Mouse (Mus musculus) midbrain, embryonic 14.5 days (tissue): Measurements from ENCODE around the gene Klhl1. TPM values are rescaled to one million over a fixed set of nuclear protein-coding genes. Genes with fewer than 3 reads are reported as not detected.

Source experiments
- ATAC-seq: fragments of 200-750 bp; cut with Nextera tagmentation; 2 replicates; pipeline ENCODE4 v1.8.0; 2017; ENCODE audit warnings: moderate number of reproducible peaks, moderate library complexity; ENCODE audit not compliant: low FRiP score, low TSS enrichment
- DNase-seq: peaks from one replicate; pipeline ENCODE4 v3.0.0-alpha.2; 2015
- H3K27ac ChIP-seq: fragments of 300-500 bp; sonication (generic); replicated peaks from 2 replicates; pipeline ENCODE4 v1.5.1; 2014; ENCODE audit warnings: mild to moderate bottlenecking, low read depth, low read length, moderate library complexity
- H3K27me3 ChIP-seq: fragments of 300-500 bp; sonication (generic); 2 replicates; pipeline ENCODE4 v1.6.1; 2014; ENCODE audit warnings: low read length, control low read depth, mixed read lengths; ENCODE audit not compliant: control insufficient read depth, insufficient read depth
- H3K36me3 ChIP-seq: fragments of 300-500 bp; sonication (generic); 2 replicates; pipeline ENCODE4 v1.6.1; 2014; ENCODE audit warnings: low read length, control low read depth; ENCODE audit not compliant: control insufficient read depth, insufficient read depth
- H3K4me1 ChIP-seq: fragments of 300-500 bp; sonication (generic); 2 replicates; pipeline ENCODE4 v1.6.1; 2014; ENCODE audit warnings: mild to moderate bottlenecking, antibody characterized with exemption, low read length, control low read depth; ENCODE audit not compliant: control insufficient read depth, insufficient read depth
- H3K4me2 ChIP-seq: fragments of 300-500 bp; sonication (generic); 2 replicates; pipeline ENCODE4 v1.6.1; 2014; ENCODE audit warnings: mild to moderate bottlenecking, low read length, moderate library complexity
- H3K4me3 ChIP-seq: fragments of 300-500 bp; sonication (generic); replicated peaks from 2 replicates; pipeline ENCODE4 v1.5.1; 2014; ENCODE audit warnings: low read depth, low read length
- H3K9ac ChIP-seq: fragments of 300-500 bp; sonication (generic); replicated peaks from 2 replicates; pipeline ENCODE4 v1.6.1; 2014; ENCODE audit warnings: mild to moderate bottlenecking, low read length, moderate library complexity
- H3K9me3 ChIP-seq: fragments of 300-500 bp; sonication (generic); 2 replicates; pipeline ENCODE4 v1.6.1; 2016; ENCODE audit warnings: low read length, control low read depth, mixed read lengths; ENCODE audit not compliant: control insufficient read depth
- WGBS: fragments of 180-500 bp; shearing (Covaris S2); extraction: QIAGEN DNeasy Blood & Tissue Kit; methylation state at CpG from one replicate; pipeline ENCODE4 v1.1.7; 2014; 5-methylcytosine and 5-hydroxymethylcytosine counted together
- polyA plus RNA-seq: library from polyadenylated mRNA; unstranded; fragments of >200 nt; fragmentation: Nextera tagmentation; extraction: Ambion mirVana; gene quantifications from 2 replicates; pipeline ENCODE4 v1.2.1, GENCODE M21; 2014

Klhl1 gene
- polyA plus RNA-seq, 1 experiment from 2014 or later = 14.1 TPM

DNA sequence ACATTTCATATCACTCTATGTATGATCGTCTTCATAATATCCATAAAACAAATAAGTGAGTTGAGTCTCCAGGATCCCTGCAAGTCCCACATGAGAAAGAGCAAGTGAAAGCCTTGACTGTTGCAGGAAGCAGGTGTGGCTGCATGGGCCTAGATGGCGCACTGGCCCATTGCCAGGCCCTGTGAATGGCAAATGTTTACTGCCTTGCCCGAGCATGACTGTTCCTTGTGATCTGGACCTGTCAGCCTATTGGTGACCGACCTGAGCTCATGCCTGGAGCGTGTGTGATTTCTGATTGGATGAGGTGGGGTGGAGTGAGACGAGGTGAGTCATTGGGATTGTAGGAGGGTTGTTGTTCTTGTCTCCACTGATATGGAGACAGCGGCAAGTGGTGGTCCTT lies 411.5 kb downstream of the Klhl1 start:
- no peak for ATAC-seq
- H3K9me3 ChIP-seq = no peaks in the 10 kb centered on the region
- H3K9ac ChIP-seq = no peak overlapping the region
- no peak overlapping the region for H3K4me3 ChIP-seq
- H3K4me2 ChIP-seq = no peak overlapping the region
- no peaks in the 10 kb centered on the region for H3K27me3 ChIP-seq
- no peaks in the 10 kb centered on the region for H3K4me1 ChIP-seq
- DNase-seq = no peak
- H3K36me3 ChIP-seq = no peaks in the 10 kb centered on the region
- WGBS = 86% methylated on average over 7 of the region's 7 CpGs
- H3K27ac ChIP-seq = no peak overlapping the region

GRCm38 (mm10) chr14:96081681-96082207 lies 437.2 kb downstream of the Klhl1 start:
- H3K27me3 ChIP-seq = no peaks in the 10 kb centered on the region
- ATAC-seq = no peak
- no peak overlapping the region for H3K4me2 ChIP-seq
- H3K36me3 ChIP-seq = no peaks in the 10 kb centered on the region
- no peaks in the 10 kb centered on the region for H3K9me3 ChIP-seq
- 21% methylated on average over 6 of the region's 6 CpGs for WGBS
- no peaks in the 10 kb centered on the region for H3K4me1 ChIP-seq
- no peak for DNase-seq
- H3K27ac ChIP-seq = no peak overlapping the region
- no peak overlapping the region for H3K4me3 ChIP-seq
- H3K9ac ChIP-seq = no peak overlapping the region

DNA sequence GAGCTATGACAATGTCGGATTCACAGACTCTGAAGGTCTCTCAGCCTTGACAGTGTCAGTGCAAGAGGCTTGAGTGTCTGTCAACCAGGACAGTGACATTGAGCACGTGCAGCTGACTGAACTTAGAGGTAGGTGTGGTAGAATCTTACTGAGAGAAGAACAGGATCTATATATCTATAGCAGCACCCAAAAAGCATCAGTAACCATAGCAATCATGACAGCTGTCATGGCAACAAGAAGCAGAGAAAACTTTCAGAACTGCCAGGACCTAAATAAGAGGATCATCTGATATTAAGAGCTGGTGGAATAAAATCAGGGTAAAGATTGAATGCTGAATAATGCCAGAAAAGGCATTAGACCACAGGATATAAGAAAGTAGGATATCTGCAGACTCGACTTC lies 453.0 kb downstream of the Klhl1 start:
- H3K36me3 ChIP-seq = no peaks in the 10 kb centered on the region
- H3K9me3 ChIP-seq = no peaks in the 10 kb centered on the region
- H3K4me1 ChIP-seq = no peaks in the 10 kb centered on the region
- no peaks in the 10 kb centered on the region for H3K27me3 ChIP-seq
- DNase-seq (no peak), ATAC-seq (no peak)
- H3K4me3 ChIP-seq = no peak overlapping the region
- H3K9ac ChIP-seq = no peak overlapping the region
- no peak overlapping the region for H3K4me2 ChIP-seq
- 75% methylated on average over 3 of the region's 3 CpGs for WGBS
- H3K27ac ChIP-seq = no peak overlapping the region
